Mouse (Mus musculus) gonadal fat pad, adult 2 months (tissue): ENCODE data around the gene Plch2. TPM values are rescaled to one million over a fixed set of nuclear protein-coding genes. Genes with fewer than 3 reads are reported as not detected.
"Not testable (repeated sequence)": the region's sequence is repeated elsewhere in the genome, so short reads cannot be mapped to it uniquely, and the experiment has no call there.

ENCODE experiments used
- DNase-seq: peaks from one replicate; pipeline ENCODE4 v3.0.0-alpha.2; 2012; ENCODE audit warnings: low read depth
- polyA plus RNA-seq: library from polyadenylated mRNA; depleted of rRNA; stranded (reverse); fragments of >200 nt; gene quantifications from 2 replicates; pipeline ENCODE4 v1.2.3, GENCODE M21; 2012; rRNA removed

Plch2 gene
- polyA plus RNA-seq, result 7.8 and 10.8 TPM in 2 replicates

DNA sequence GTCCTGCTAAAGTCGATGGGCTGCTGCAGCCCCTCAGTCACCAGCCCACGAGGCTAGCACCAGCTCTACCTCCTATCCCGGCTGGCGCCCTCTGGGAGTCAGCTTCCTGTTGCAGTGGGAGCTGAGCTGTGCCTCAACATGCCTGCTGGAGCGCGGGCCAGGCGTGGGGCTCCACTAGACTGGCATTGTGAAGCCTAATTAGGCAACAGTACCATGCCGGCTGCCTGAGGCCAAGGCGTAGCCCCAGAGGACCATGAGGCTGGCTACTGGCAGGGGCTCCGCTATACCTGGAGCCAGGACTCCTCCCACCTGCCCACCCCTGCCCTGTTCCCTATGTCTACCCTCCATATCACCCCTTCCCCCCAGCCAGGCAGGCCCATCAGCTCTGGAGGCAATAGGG is at the start of gene Plch2:
Gene Plch2 (minus strand): TSS at position 61 of the 400 bp plus-strand sequence.
- DNase-seq, result no peak

DNA sequence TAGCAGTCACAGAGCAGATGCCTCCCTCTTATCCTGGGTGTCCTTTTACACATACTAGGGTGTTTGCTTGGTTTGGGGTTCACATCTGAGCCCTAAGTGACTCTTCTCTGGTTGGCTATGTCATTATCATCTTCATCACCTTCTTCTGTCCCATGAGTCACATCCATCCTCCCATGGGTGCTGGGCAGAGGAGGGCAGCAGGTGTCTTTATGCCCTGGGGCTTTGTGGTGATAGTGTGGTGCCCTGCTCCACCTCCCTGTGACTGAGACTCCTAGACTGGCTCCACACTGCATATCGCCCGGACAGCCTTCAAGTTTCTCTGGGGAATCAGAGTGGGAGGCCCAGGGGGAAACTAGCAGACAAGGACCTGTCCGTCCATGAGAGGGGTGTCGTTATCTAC is 42.0 kb upstream of the Plch2 start:
- DNase-seq, result no peak

DNA sequence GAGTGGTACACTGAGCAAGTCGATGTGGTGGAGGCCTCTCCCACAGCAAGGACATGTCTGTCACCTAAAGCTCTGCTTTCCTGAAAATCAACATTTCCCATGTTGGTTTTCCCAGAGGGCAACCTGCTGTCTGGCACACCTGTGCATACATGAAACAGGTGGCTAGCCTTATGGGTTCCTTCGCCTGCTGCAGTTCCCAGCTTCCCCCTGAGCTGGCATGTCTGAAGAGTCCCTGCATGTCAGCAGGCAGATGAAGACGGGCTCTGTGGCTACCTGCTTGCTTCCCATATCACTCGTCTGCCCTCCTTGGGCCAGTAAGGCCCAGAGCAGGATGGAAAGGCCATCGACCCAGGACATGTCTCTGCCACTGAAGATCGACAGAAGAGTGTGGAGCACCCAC is 40.9 kb upstream of the Plch2 start:
- no peak for DNase-seq

DNA sequence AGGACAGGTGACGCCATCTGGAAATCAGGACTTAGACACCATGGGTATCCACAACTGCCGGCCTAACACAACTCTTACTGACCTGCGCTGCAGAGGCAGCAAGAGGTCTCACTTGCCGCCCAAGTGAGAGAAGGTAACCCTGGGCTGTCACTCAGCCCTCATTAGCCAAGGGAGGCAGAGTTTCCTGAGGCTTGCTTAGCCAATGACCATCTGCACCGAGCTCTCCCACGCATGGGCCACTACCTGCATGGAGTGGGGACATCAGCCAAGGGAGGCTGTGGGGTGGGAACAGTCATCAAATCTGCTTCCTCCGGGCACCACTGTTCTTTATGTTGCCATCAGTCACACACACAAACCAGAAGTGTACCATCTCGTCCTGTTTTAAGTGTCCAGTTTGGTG is 39.4 kb upstream of the Plch2 start:
- no peak for DNase-seq

DNA sequence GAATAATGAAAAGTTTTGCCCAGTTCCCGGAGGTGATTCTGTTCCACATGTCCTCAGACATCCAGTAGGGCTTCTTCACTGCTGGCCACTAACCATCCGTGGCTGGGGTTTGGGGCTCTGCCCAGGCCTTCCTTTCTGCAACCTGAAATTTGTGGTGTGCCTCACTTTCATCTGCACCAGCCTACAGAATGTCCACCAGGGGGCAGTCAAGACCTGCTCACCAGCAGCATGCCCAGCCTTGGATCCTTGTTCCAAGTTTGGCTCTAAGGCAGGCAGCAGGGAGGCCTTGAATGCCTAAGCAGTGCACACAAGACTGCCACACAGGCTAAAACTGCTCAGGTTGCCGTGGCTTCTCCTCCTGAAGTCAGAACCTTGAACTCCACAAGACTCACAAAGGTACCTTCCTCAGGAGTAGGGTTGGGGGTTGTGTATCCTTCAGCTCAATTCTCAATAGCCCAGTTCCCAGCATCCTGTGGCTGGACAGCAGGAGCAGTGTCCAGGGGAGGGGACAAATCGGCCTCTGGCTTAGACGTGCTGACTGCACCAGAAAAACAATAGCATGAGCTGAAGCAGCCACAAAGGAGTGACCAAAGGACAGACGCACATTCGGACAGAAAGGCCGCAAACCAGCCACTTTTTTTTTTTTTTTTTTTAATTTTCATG is 38.8 kb upstream of the Plch2 start:
- peak; percentile 28 for DNase-seq

DNA sequence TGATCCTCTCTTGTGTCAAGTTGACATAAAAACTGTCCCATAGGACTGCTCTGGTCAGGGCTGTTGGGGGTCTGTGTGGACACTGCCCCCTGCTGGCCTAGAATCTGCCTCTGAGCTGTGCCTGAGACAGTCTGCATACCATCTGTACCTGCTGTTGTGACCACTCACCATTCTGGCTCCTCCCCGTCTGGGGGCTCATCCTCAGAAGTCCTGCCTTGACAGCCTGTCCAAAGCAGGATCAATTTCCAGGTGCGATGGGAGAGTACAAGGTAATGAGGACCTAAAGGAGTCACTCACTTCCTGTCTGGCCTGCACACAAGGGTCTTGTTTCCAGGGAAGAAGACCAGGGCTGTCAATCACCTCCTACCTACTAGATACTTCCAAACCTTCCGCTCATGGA is 38.0 kb upstream of the Plch2 start:
- no peak for DNase-seq

DNA sequence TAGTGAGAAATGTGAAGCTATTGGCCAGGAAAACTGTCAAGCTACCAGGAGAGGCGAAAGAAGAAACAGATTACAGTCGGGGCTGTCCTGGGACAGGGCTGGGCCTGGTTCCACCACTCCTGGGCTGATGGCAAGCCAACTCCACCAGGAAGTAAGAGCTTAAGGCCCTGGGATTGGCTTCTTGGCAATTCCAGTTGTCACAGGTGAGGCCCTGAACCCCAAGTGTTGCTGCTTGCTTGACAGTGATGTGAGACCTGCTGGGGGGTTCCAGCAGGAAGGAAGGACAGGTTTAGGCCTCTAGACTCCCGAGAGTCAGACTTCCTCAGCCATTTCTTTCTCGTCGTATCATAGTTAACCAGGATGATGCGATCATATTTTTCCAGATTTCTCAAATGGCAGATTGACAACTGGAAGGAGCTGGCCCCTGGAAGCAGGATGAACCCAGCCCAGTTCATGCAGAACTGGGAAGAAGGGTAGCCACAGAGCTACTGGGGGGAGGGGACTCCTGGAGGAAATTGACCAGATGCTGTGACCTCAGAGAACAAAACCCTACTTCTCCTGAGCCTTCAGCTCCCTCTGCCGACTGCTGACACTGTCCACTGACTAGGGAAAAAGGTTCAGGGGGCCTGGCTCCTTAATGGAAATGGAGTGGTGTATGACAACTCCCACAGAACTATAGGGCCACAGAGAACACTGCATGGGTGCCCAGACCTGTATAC is 37.0 kb upstream of the Plch2 start:
- no peak for DNase-seq

DNA sequence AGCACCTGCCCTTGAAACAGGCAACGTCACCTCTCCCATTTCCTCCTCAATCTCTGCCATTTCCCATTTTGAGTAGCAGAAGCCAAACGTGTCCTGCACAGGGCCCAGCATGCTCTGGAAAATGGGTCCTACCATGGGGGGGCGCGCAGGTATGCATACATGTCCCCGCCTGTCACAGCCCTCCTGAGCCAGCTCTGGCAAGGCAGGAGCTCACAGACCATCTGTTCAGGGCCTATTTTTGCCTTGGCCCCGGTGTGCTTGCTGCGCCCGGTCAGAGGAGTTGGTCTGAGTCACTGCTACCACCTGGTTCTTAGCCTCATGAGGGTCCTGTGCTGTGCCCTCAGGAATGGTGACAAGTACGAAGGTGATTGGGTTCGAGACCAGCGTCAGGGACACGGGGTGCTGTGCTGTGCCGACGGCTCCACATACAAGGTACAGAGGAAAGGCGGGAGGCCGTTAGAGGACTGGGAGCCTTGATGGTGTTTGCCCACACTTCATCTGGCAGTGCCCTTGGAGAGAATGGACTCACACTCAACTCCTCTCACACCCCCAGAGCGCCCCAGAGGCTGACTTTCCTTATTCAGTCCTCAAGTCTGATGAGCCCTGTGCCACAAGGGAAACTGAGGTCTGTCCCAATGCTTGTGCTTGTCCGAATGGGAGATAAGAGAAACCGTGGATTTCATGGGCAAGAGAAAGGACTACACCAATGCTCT is 36.3 kb upstream of the Plch2 start:
- no peak for DNase-seq

DNA sequence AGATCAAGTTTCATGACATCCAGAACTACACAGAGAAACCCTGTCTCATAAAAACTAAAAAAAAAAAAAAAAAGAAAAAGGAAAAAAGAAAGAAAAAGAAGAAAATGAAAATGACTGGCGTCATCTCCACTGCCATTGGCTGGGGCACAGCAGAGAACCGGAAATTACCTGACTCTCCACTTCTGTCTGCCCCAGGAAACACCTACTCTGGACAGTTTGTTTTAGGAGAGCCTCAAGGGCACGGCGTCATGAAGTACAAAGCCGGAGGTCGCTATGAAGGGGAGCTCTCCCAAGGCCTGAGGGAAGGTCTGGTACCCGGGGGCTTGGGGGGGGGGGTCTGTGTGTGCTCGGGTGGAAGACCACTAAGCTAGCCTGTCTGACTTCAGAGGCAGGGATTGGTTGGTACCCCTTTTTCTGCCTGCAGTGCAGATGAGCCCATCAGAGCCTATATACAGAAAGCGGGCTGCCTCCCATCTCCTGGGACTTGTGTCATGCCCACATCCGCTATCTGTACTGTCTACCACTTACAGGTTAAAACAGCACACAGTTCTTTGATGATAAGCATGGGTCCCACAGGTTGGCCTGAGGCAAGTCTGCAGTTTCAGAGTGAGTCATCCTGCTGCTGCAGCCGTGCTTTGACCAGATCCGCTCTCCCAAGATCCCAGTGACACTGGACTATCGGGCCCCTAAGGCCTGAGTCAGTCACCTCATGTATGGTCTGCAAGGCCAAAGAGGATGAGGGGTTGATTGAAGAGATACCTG is 34.3 kb upstream of the Plch2 start:
- no peak for DNase-seq

DNA sequence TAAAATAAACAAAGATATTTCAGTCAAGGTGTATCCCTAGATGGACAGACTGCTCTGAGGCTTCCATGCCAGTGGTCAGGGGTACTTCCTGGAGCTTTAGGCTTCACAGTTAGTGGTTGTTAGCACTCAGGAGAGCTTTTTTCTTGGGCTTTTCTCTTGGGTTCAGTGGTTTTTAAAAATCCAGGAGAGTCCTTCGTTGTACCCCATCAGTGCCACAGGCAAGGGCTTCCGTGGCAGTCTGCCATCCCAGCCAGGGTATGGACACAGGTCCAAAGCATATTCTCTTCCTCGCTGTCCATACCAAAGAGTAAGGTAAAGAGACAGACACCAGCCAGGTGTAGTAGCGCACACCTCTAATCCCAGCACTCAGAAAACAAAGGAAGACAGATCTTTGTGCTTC is 33.6 kb upstream of the Plch2 start:
- no peak for DNase-seq

DNA sequence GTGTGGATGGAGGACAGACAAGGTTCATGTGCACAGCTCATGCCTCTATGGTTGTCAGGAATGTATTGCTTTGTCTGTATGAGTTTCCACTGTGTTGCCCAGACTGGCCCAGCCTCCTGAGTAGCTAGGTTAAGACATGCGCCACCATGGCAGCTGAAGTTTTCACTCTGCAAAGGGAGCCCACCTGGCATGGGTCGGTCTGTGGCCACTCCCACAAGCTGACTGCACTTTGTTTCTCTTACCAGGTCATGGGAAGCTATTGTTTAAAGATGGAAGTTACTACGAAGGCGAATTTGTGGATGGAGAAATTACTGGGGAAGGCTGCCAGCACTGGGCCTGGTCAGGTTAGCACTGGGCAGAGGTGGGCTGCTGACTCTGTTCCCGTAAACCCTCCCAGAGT is 32.7 kb upstream of the Plch2 start:
- no peak for DNase-seq

DNA sequence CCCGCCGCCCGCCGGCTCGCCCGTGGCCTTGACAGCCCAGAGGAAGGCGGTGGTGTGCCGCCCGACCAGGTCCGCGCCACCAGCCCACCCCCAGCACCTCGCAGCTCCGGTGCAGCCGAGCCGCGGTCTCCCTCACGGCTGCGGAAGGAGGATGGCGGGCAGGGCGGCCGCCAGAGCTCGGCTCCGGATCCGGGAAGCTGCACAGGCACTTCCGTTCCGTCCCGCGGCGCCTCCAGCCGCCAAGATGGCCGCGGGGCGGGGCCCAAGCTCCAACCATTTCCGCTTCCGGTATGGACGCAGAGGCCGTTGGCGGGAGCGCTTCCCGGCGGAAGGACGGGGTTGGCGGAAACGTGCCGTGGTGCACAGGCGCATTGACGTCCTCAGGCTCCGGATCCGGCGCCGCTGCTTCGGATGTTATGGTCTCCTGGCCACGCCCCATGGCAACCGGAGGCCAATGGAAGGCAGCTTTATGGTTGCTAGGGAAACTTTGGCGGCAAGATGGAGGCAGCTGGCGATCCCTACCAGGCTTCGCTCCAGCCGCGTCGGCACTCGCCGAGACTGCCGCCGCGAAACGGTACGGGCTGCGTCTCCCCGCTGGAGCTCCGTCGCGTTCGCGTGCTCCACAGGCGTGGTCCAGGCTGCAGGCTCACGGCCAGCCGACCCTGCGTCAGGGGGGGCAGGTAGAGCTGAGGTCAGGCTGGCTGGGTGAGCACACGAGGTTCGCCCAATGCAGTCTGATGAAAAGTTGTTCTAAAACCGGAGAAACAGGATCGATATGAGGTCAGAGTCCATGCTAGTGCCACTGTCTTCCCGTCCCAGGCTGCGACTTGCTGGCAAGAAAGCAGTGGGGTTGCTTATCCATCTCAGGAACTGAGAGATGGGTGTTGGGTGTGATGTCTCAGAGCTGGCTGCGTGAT is 29.8 kb upstream of the Plch2 start, which contains the start of the genes Rer1 and Morn1:
Gene Rer1 (minus strand): TSS at position 275 of the 917 bp plus-strand sequence.
Gene Morn1 (plus strand): TSS at position 470 of the 917 bp plus-strand sequence.
- peak; percentile 77 for DNase-seq

DNA sequence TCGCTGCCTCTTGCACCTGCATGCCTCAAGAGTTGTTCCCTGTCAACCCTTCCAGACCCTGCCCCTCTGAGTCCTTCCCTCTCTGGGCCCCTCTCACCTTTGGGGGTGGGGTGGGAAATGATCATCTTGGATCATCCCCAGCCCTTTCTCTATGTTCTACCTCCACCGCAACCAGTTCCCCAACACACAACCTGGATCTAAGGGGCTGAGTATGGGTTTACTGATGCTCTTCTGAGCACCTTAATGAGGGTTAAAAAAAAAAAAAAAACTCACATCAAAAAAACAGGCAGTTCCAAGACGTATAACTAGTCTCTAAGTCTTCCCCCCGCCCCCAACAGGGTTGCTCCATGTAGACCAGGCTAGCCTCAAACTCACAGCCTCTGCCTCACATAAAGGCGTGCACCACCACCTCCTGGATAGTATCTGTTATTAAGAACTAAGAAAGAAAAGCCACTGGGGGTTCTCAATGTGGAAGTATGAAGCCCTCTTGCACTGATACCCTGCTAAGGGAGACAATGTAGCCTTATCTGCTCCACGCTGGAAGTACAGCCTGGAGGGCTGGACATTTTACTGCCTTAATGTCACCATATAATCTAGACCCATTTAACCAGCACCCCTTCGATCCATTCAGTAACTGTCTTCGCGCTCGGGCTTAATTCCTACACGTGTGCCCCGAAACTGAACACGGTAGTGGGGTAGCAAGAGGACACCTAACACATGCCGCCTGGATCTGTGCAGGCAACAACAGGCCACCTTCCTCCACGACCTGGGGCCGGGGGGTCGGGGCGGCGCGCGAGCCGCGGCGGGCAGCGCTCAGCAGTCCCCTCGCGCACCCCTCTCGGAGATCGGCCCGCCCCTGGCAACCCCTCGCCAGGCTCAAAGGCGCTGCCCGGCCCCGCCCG is 28.9 kb upstream of the Plch2 start:
- DNase-seq, result no peak

DNA sequence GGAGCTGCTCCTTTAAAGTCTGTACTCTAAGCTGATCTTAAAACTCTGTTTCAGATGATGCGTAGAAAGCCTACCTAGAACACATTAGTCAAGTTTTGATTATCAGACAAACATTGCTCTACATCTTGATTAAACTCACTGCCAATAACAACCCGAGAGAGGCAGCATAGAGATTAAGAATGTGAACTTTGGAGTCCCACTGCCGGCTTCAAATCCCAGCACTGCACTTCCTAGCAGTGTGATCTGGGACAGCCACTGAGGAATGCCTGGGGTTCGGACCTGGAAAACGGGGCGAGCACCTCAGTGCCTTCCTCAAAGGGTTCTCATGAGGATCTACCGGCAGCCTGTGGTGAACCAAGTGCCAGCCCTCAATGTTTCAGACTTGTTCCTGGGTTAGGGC is 27.8 kb upstream of the Plch2 start:
- DNase-seq, result no peak

DNA sequence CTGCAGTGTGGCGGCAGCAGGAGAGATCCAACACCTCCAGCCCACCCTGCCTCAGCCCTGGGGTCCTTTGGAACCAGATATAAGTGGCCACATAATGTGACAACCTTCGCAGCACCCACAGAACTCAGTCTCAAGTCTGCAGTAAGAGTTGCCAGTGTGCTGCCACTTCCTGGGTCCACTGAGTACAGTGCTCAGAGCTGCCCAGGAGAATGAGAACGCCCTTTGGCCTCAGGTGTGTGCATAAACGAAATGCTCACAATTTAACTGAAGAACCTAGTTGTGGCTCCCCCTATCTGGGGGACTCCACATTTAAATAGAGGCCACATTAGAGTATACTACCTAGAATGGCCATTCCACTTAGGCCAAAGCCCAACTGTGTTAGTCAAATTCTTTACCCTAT is 27.0 kb upstream of the Plch2 start:
- DNase-seq, result no peak

DNA sequence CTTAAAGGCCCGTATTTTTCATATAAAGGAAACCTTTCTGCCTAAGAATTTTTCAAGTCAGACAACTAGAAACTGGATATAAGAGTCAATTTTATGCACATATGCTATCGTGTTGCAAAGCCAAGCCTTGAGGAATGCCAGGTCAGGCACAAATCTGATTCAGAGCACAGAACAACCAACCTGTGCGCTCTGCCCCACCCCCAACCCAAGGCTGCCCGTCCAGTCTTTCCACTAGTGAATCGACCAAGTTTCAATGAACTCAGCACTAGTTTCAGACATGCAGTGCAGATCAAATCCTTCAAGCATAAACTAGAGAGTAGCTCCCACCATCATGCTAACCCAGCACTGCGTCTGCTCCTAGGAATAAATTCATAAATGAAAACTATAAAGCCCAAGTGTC is 23.1 kb upstream of the Plch2 start:
- DNase-seq, result no peak

DNA sequence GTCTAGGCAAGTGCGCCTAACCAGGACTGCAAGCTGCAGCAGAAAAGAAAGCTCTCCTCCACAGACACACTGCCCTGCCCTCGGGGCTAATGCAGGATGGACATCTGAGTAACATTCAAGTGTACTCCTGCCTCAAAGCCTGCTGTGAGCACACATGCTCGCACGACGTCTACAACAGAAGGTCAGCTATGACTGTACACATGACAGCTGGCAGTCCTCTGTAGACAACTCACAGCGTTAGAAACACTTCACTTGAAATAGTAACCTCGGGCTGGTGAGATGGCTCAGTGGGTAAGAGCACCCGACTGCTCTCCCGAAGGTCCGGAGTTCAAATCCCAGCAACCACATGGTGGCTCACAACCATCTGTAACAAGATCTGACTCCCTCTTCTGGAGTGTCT is 22.2 kb upstream of the Plch2 start:
- not testable (repeated sequence) for DNase-seq

DNA sequence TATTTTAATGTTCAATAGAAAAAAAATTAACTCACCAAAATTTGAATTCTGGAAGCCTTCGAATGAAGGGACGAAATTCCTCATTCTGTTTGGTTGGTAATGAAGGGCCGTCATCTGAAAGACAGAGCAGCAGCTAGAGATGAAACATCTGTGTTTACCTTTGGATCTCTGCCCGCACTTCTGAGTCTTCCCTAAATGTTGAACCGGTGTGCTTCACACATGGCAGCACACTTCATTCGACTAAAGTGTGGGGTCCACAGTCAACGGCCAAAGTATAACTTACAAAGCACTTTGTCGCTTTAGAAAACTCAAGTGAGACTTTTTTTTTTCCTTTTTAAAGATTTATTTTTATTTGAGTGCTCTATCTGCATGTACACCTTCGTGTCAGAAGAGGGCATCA is 20.1 kb upstream of the Plch2 start:
- DNase-seq, result no peak

DNA sequence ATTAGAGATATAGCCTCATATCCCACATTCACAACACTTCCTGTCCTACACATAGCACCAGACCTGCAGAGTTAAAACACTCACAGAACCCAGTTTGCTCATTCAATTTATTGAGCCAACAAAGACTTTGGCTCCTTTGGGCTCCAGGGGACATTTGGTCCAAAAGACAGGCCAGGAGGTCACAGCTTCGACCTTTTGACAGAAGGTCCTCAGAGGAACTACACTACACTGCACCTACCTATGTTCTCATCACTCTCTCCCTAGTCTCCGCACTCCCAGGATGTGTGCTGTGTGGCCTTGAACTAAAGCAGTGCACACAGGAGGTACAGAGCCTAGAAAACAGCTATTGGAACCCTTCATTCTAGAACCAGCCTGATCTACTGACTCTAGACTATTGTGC is 19.2 kb upstream of the Plch2 start:
- DNase-seq, result no peak

DNA sequence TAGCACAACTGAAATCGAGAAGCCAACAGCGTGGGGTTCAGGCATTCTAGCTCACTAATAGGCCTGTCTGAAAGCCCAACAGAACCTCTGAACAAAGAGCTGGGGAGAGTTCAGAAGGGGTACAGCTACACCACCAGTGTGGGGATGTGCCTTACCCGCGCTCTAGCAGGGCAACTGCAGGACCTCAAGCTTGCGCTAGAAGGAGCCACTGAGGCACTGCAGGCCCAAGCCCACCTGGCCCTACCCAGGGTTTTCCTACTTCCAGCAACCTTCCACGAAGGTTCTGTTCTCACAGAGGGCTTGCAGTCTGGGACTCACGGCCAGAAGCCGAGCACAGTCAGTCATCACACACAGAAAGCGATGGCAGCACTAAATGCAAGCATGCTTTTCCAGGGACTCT is 18.6 kb upstream of the Plch2 start:
- no peak for DNase-seq
